Mouse (Mus musculus) left cerebral cortex, postnatal 25 days (tissue): ENCODE data around the gene Rab8b. TPM values are rescaled to one million over a fixed set of nuclear protein-coding genes. Genes with fewer than 3 reads are reported as not detected.
A peak's percentile ranks its signal among the peaks of the same experiment; 100 is the strongest.

Experiments used
- DNase-seq, 2 experiments: peaks; one replicate each; pipeline ENCODE4 v3.0.0; 2022; ENCODE audit warnings: low spot score in 2 of 2, mixed read lengths in 1 of 2
- intact Hi-C: fragments of 180-260 bp; cut with DNase I; formaldehyde crosslinking; loops from one replicate; pipeline ENCODE4 v1.15.1; 2025
- total RNA-seq, 2 experiments: library from RNA; stranded (reverse); gene quantifications; 2 replicates each; pipeline ENCODE4 v1.2.3; 2021

Gene Rab8b
- total RNA-seq: 10 to 100 TPM; 27.2 to 31.0 TPM

GRCm38 (mm10) chr9:66919382-66919971 is at the start of gene Rab8b:
Gene Rab8b (minus strand): TSS chr9:66919687.
- intact Hi-C loops: loop anchor here (1.0 to 5.0 kb wide), 3 partner anchors 42 to 85 kb away; partner anchors contain the start of genes Aph1c and Lactb
- peak; percentile 95 to 98 for DNase-seq

- intact Hi-C loops: no loop called here
- DNase-seq: no peak
These were observed 48.0 kb upstream of the Rab8b start for GRCm38 (mm10) chr9:66967492-66967891.

GRCm38 (mm10) chr9:66961478-66961877 is 42.0 kb upstream of the Rab8b start:
- intact Hi-C loops: no loop called here
- DNase-seq: peak in 1 of 2 experiments; percentile 55

GRCm38 (mm10) chr9:66957451-66957850 is 38.0 kb upstream of the Rab8b start:
- DNase-seq: no peak
- intact Hi-C loops: no loop called here

- no peak for DNase-seq
- intact Hi-C loops: no loop called here
These were observed 33.4 kb upstream of the Rab8b start for GRCm38 (mm10) chr9:66952886-66953285.

- DNase-seq: no peak
- intact Hi-C loops: no loop called here
These were observed 32.8 kb upstream of the Rab8b start for GRCm38 (mm10) chr9:66952321-66952720.

GRCm38 (mm10) chr9:66948536-66948935 is 29.0 kb upstream of the Rab8b start:
- no peak for DNase-seq
- intact Hi-C loops: no loop called here

GRCm38 (mm10) chr9:66945647-66946641 is 26.5 kb upstream of the Rab8b start, which contains the start of gene Rps27l:
Gene Rps27l (plus strand): TSS chr9:66946086.
- DNase-seq: peak; percentile 88 to 92
- intact Hi-C loops: loop anchor here (1.0 kb wide), 1 partner anchor 29 kb away; the partner anchor contains the start of gene Lactb

- intact Hi-C loops: no loop called here
- DNase-seq: no peak
These were observed 25.7 kb upstream of the Rab8b start for GRCm38 (mm10) chr9:66945161-66945560.

GRCm38 (mm10) chr9:66938836-66939235 is 19.3 kb upstream of the Rab8b start:
- DNase-seq: peak; percentile 46 to 64
- intact Hi-C loops: loop anchor here (5.0 kb wide), 2 partner anchors 77 to 107 kb away; partner anchors contain the start of gene Aph1c

- no peak for DNase-seq
- intact Hi-C loops: loop anchor here (5.0 kb wide), 2 partner anchors 75 to 105 kb away; partner anchors contain the start of gene Aph1c
These were observed 18.0 kb upstream of the Rab8b start for GRCm38 (mm10) chr9:66937507-66937906.

GRCm38 (mm10) chr9:66933869-66934808 is 14.7 kb upstream of the Rab8b start:
- DNase-seq: no peak
- intact Hi-C loops: no loop called here

- DNase-seq: no peak
- intact Hi-C loops: no loop called here
These were observed 10.9 kb upstream of the Rab8b start for GRCm38 (mm10) chr9:66930351-66930750.

- intact Hi-C loops: loop anchor here (10.0 kb wide), 1 partner anchor 283 kb away; no protein-coding TSS in a partner anchor
- DNase-seq: peak; percentile 48 to 63
These were observed 8.4 kb upstream of the Rab8b start for GRCm38 (mm10) chr9:66927696-66928402.

- DNase-seq: no peak
- intact Hi-C loops: loop anchor here (10.0 kb wide), 1 partner anchor 281 kb away; no protein-coding TSS in a partner anchor
These were observed 6.4 kb upstream of the Rab8b start for GRCm38 (mm10) chr9:66925853-66926252.

- DNase-seq: no peak
- intact Hi-C loops: loop anchor here (10.0 kb wide), 1 partner anchor 277 kb away; no protein-coding TSS in a partner anchor
These were observed 2.6 kb upstream of the Rab8b start for GRCm38 (mm10) chr9:66922076-66922475.

- intact Hi-C loops: loop anchor here (10.0 kb wide), 1 partner anchor 276 kb away; no protein-coding TSS in a partner anchor
- no peak for DNase-seq
These were observed 1.2 kb upstream of the Rab8b start for GRCm38 (mm10) chr9:66920488-66921279.
